Mouse (Mus musculus) regulatory T cell (primary cell): ENCODE data around the gene Gm5934.
"Not testable (repeated sequence)": the region's sequence is repeated elsewhere in the genome, so short reads cannot be mapped to it uniquely, and the experiment has no call there.

Experiments
- in situ Hi-C: fragments of 300-600 bp; cut with MboI, MseI; formaldehyde crosslinking; loops from one replicate; pipeline ENCODE4 v1.15.1; 2025; ENCODE audit warnings: high pct_unique_total_duplicates

The Gm5934 gene

DNA sequence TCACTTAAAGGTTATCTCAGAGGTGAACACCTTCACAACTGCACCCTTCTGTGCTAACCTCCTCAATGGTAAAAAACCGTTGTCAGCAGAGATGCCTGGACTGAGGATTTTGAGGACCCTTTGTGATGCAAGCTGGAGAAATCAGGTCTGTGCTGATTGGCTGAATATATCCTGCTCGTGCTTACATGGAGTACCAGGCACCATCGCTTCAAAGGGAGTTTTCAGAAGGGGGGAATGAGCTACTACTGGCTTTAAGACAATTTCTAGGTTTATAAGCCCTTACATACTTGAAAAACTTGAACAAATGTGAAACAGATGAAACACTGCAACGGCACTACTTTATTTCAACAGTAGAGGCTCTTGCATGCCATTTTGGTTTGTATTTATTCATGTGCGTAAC, at the start of gene Gm5934:
Gene Gm5934, minus strand, starts transcription at position 101 of the 400 bp plus-strand sequence.
- in situ Hi-C loops, result not testable (repeated sequence)
